Mouse (Mus musculus) forebrain, embryonic 15.5 days (tissue): Measurements from ENCODE around the gene Gm16181. TPM values are rescaled to one million over a fixed set of nuclear protein-coding genes. Genes with fewer than 3 reads are reported as not detected.
A peak's percentile ranks its signal among the peaks of the same experiment; 100 is the strongest.

Experiments used
- ATAC-seq: fragments of 200-750 bp; cut with Nextera tagmentation; replicated peaks from 2 replicates; pipeline ENCODE4 v1.8.0; 2017; ENCODE audit warnings: mild to moderate bottlenecking, moderate TSS enrichment, moderate library complexity
- H3K27ac ChIP-seq: fragments of 300-500 bp; sonication (generic); replicated peaks from 2 replicates; pipeline ENCODE4 v1.5.1; 2015; ENCODE audit warnings: mild to moderate bottlenecking, inconsistent platforms
- H3K27me3 ChIP-seq: fragments of 300-500 bp; sonication (generic); 2 replicates; pipeline ENCODE4 v1.6.1; 2015; ENCODE audit warnings: inconsistent platforms
- H3K36me3 ChIP-seq: fragments of 300-500 bp; sonication (generic); 2 replicates; pipeline ENCODE4 v1.6.1; 2015; ENCODE audit warnings: mild to moderate bottlenecking, inconsistent platforms
- H3K4me1 ChIP-seq: fragments of 300-500 bp; sonication (generic); 2 replicates; pipeline ENCODE4 v1.6.1; 2015; ENCODE audit warnings: inconsistent platforms
- H3K4me2 ChIP-seq: fragments of 300-500 bp; sonication (generic); replicated peaks from 2 replicates; pipeline ENCODE4 v1.6.1; 2015; ENCODE audit warnings: mild to moderate bottlenecking, inconsistent platforms
- H3K4me3 ChIP-seq: fragments of 300-500 bp; sonication (generic); 2 replicates; pipeline ENCODE4 v1.5.1; 2015; ENCODE audit warnings: mild to moderate bottlenecking, inconsistent platforms
- H3K9ac ChIP-seq: fragments of 300-500 bp; sonication (generic); replicated peaks from 2 replicates; pipeline ENCODE4 v1.6.1; 2015; ENCODE audit warnings: mild to moderate bottlenecking, inconsistent platforms
- H3K9me3 ChIP-seq: fragments of 300-500 bp; sonication (generic); 2 replicates; pipeline ENCODE4 v1.6.1; 2016; ENCODE audit warnings: inconsistent platforms
- WGBS: fragments of 180-500 bp; shearing (Covaris S2); methylation state at CpG from one replicate; pipeline ENCODE4 v1.1.7; 2015; ENCODE audit warnings: mixed read lengths; 5-methylcytosine and 5-hydroxymethylcytosine counted together
- polyA plus RNA-seq: library from polyadenylated mRNA; unstranded; fragments of >200 nt; fragmentation: Nextera tagmentation; extraction: Ambion mirVana; gene quantifications from 2 replicates; pipeline ENCODE4 v1.2.1, GENCODE M21; 2015

Gm16181 gene
- polyA plus RNA-seq, 1 experiment from 2014 or later: 0.61 TPM

GRCm38 (mm10) chr17:35247144-35247543 is 26.5 kb downstream of the Gm16181 start:
- H3K4me2 ChIP-seq: no peak overlapping the region
- no peaks in the 10 kb centered on the region for H3K27me3 ChIP-seq
- no peak overlapping the region for H3K4me3 ChIP-seq
- no peak for ATAC-seq
- H3K36me3 ChIP-seq: peaks cover 86% of the 10 kb centered on the region
- H3K9ac ChIP-seq: no peak overlapping the region
- no peaks in the 10 kb centered on the region for H3K9me3 ChIP-seq
- H3K4me1 ChIP-seq: peaks cover 42% of the 10 kb centered on the region
- H3K27ac ChIP-seq: no peak overlapping the region
- WGBS: 78% methylated on average over 7 of the region's 7 CpGs

GRCm38 (mm10) chr17:35248986-35249385 is 28.4 kb downstream of the Gm16181 start:
- no peak overlapping the region for H3K27ac ChIP-seq
- H3K4me2 ChIP-seq: no peak overlapping the region
- WGBS: 88% methylated on average over 14 of the region's 14 CpGs
- no peak overlapping the region for H3K4me3 ChIP-seq
- no peak overlapping the region for H3K9ac ChIP-seq
- H3K36me3 ChIP-seq: peaks cover 97% of the 10 kb centered on the region
- H3K9me3 ChIP-seq: no peaks in the 10 kb centered on the region
- no peaks in the 10 kb centered on the region for H3K27me3 ChIP-seq
- H3K4me1 ChIP-seq: peaks cover 34% of the 10 kb centered on the region
- ATAC-seq: no peak

GRCm38 (mm10) chr17:35249451-35250197 is 29.0 kb downstream of the Gm16181 start:
- no peaks in the 10 kb centered on the region for H3K9me3 ChIP-seq
- WGBS: 88% methylated on average over 19 of the region's 19 CpGs
- H3K4me2 ChIP-seq: no peak overlapping the region
- no peak overlapping the region for H3K4me3 ChIP-seq
- H3K27me3 ChIP-seq: no peaks in the 10 kb centered on the region
- H3K9ac ChIP-seq: no peak overlapping the region
- H3K4me1 ChIP-seq: peaks cover 28% of the 10 kb centered on the region
- no peak for ATAC-seq
- no peak overlapping the region for H3K27ac ChIP-seq
- H3K36me3 ChIP-seq: peaks cover 96% of the 10 kb centered on the region

GRCm38 (mm10) chr17:35250348-35251120 is 29.9 kb downstream of the Gm16181 start:
- 95% methylated on average over 3 of the region's 3 CpGs for WGBS
- Histone ChIP-seq H3K27ac (no peak overlapping the region), H3K4me1 (peaks cover 19% of the 10 kb centered on the region), H3K4me2 (no peak overlapping the region), H3K4me3 (no peak overlapping the region), H3K36me3 (peaks cover 87% of the 10 kb centered on the region), H3K9me3 (no peaks in the 10 kb centered on the region), H3K27me3 (no peaks in the 10 kb centered on the region), H3K9ac (no peak overlapping the region)
- ATAC-seq: no peak

GRCm38 (mm10) chr17:35251162-35251719 is 30.6 kb downstream of the Gm16181 start:
- Histone ChIP-seq H3K4me1 (peaks cover 12% of the 10 kb centered on the region), H3K9me3 (no peaks in the 10 kb centered on the region), H3K36me3 (peaks cover 81% of the 10 kb centered on the region), H3K4me3 (no peak overlapping the region), H3K9ac (no peak overlapping the region), H3K27me3 (no peaks in the 10 kb centered on the region), H3K27ac (no peak overlapping the region), H3K4me2 (no peak overlapping the region)
- 81% methylated on average over 15 of the region's 15 CpGs for WGBS
- ATAC-seq: 0 out of 2 replicates have a peak, but pooled peaks have one; percentile 8

- Histone ChIP-seq H3K4me3 (no peak overlapping the region), H3K36me3 (peaks cover 74% of the 10 kb centered on the region), H3K4me1 (peaks cover 4% of the 10 kb centered on the region), H3K27me3 (no peaks in the 10 kb centered on the region), H3K9me3 (no peaks in the 10 kb centered on the region), H3K4me2 (no peak overlapping the region), H3K9ac (no peak overlapping the region), H3K27ac (no peak overlapping the region)
- ATAC-seq: no peak
- 79% methylated on average over 5 of the region's 5 CpGs for WGBS
Measured at GRCm38 (mm10) chr17:35251981-35252380, 31.3 kb downstream of the Gm16181 start.

GRCm38 (mm10) chr17:35252619-35253292 is 32.1 kb downstream of the Gm16181 start:
- peaks cover 66% of the 10 kb centered on the region for H3K36me3 ChIP-seq
- ATAC-seq: no peak

GRCm38 (mm10) chr17:35253293-35254093 is 32.9 kb downstream of the Gm16181 start:
- Histone ChIP-seq H3K36me3 (peaks cover 59% of the 10 kb centered on the region), H3K4me1 (0 out of 2 replicates have a peak, but pooled peaks cover 4% of the 10 kb centered on the region)
- ATAC-seq: peak; percentile 3; the same call in 1 of the 2 replicates

More at GRCm38 (mm10) chr17:35252619-35253292, 32.1 kb downstream of the Gm16181 start:
- H3K9me3 ChIP-seq: no peaks in the 10 kb centered on the region
- no peak overlapping the region for H3K4me2 ChIP-seq
- H3K4me1 ChIP-seq: 0 out of 2 replicates have a peak, but pooled peaks cover under 1% of the 10 kb centered on the region
- H3K27ac ChIP-seq: no peak overlapping the region
- H3K27me3 ChIP-seq: no peaks in the 10 kb centered on the region
- H3K9ac ChIP-seq: no peak overlapping the region
- 84% methylated on average over 18 of the region's 18 CpGs for WGBS
- no peak overlapping the region for H3K4me3 ChIP-seq

GRCm38 (mm10) chr17:35254241-35255098 is 33.8 kb downstream of the Gm16181 start:
- H3K27ac ChIP-seq: no peak overlapping the region
- 52% methylated on average over 11 of the region's 11 CpGs for WGBS
- no peak overlapping the region for H3K9ac ChIP-seq
- H3K4me1 ChIP-seq: 0 out of 2 replicates have a peak, but pooled peaks cover 4% of the 10 kb centered on the region
- no peaks in the 10 kb centered on the region for H3K9me3 ChIP-seq
- ATAC-seq: peak; percentile 29
- H3K4me3 ChIP-seq: no peak overlapping the region
- H3K36me3 ChIP-seq: peaks cover 49% of the 10 kb centered on the region
- H3K4me2 ChIP-seq: no peak overlapping the region
- no peaks in the 10 kb centered on the region for H3K27me3 ChIP-seq

More at GRCm38 (mm10) chr17:35253293-35254093, 32.9 kb downstream of the Gm16181 start:
- H3K27ac ChIP-seq: no peak overlapping the region
- 84% methylated on average over 32 of the region's 32 CpGs for WGBS
- H3K4me3 ChIP-seq: no peak overlapping the region
- no peaks in the 10 kb centered on the region for H3K9me3 ChIP-seq
- H3K9ac ChIP-seq: no peak overlapping the region
- no peaks in the 10 kb centered on the region for H3K27me3 ChIP-seq
- H3K4me2 ChIP-seq: no peak overlapping the region

GRCm38 (mm10) chr17:35255301-35255700 is 34.7 kb downstream of the Gm16181 start:
- Histone ChIP-seq H3K4me3 (no peak overlapping the region), H3K4me2 (no peak overlapping the region), H3K27me3 (no peaks in the 10 kb centered on the region), H3K9me3 (no peaks in the 10 kb centered on the region), H3K4me1 (0 out of 2 replicates have a peak, but pooled peaks cover 4% of the 10 kb centered on the region), H3K27ac (no peak overlapping the region), H3K36me3 (peaks cover 41% of the 10 kb centered on the region), H3K9ac (no peak overlapping the region)
- WGBS: 69% methylated on average over 3 of the region's 3 CpGs
- no peak for ATAC-seq
